Mouse (Mus musculus) mesoderm, embryonic 11.5 days (tissue): ENCODE results near the gene Zfp335.
"Not testable (repeated sequence)": the region's sequence is repeated elsewhere in the genome, so short reads cannot be mapped to it uniquely, and the experiment has no call there.

Source experiments
- DNase-seq: peaks from one replicate; pipeline ENCODE4 v3.0.0-alpha.2; 2012; ENCODE audit warnings: low read depth, low spot score

Zfp335 gene

GRCm38 (mm10) chr2:164867566-164867965 is 44.0 kb downstream of the Zfp335 start:
- DNase-seq = no peak

- no peak for DNase-seq
Observed at GRCm38 (mm10) chr2:164866741-164867551, 44.6 kb downstream of the Zfp335 start.

- DNase-seq = no peak
Observed at GRCm38 (mm10) chr2:164864593-164864992, 47.0 kb downstream of the Zfp335 start.

- DNase-seq = not testable (repeated sequence)
Observed at GRCm38 (mm10) chr2:164863411-164863810, 48.1 kb downstream of the Zfp335 start.

- DNase-seq = peak; percentile 81
Observed at GRCm38 (mm10) chr2:164862179-164862861, 49.2 kb downstream of the Zfp335 start.

- no peak for DNase-seq
Observed at GRCm38 (mm10) chr2:164861094-164861493, 50.5 kb downstream of the Zfp335 start.

GRCm38 (mm10) chr2:164859640-164860432 is 51.7 kb downstream of the Zfp335 start:
- DNase-seq = no peak

GRCm38 (mm10) chr2:164859155-164859554 is 52.4 kb downstream of the Zfp335 start:
- no peak for DNase-seq

- peak; percentile 37 for DNase-seq
Observed at GRCm38 (mm10) chr2:164857842-164858553, 53.6 kb downstream of the Zfp335 start.

GRCm38 (mm10) chr2:164857101-164857821 is 54.3 kb downstream of the Zfp335 start, which contains the start of gene Pltp:
Pltp (minus strand) TSS chr2:164857711.
- peak; percentile 73 for DNase-seq

- DNase-seq = no peak
Observed at GRCm38 (mm10) chr2:164856309-164857100, 55.1 kb downstream of the Zfp335 start.

GRCm38 (mm10) chr2:164855572-164855971 is 56.0 kb downstream of the Zfp335 start:
- not testable (repeated sequence) for DNase-seq

- no peak for DNase-seq
Observed at GRCm38 (mm10) chr2:164850061-164850460, 61.5 kb downstream of the Zfp335 start.

GRCm38 (mm10) chr2:164845782-164846181 is 65.8 kb downstream of the Zfp335 start:
- DNase-seq = no peak
